Mouse (Mus musculus): ENCODE measurements around the gene Alx3. TPM values are rescaled to one million over a fixed set of nuclear protein-coding genes. Genes with fewer than 3 reads are reported as not detected.
A peak's percentile ranks its signal among the peaks of the same experiment; 100 is the strongest.

Gene Alx3
- polyA plus RNA-seq, 1 experiment from 2014 or later, result 2.7 TPM

GRCm38 (mm10) chr3:107595938-107596461, 1.2 kb downstream of the Alx3 start:
- H3K27me3 ChIP-seq (replicated peaks; ENCODE audit: control insufficient read depth, insufficient read depth, low read length), result peaks cover 66% of the 10 kb centered on the region
- H3K36me3 ChIP-seq (ENCODE audit: control insufficient read depth, insufficient read depth), result no peaks in the 10 kb centered on the region
- H3K4me3 ChIP-seq (replicated peaks; ENCODE audit: low read length), result peak overlapping the region; percentile 38; the same call in 1 of the 2 replicates
- under 1% methylated on average over 34 of the region's 34 CpGs for WGBS
- H3K4me2 ChIP-seq (ENCODE audit: low read length), result no peak overlapping the region; the same call in 1 of the 2 replicates
- H3K9ac ChIP-seq (replicated peaks; ENCODE audit: low read depth, low read length), result no peak overlapping the region
- H3K4me1 ChIP-seq (replicated peaks; ENCODE audit: control insufficient read depth, insufficient read depth, low read length), result peaks cover 21% of the 10 kb centered on the region
- H3K27ac ChIP-seq (ENCODE audit: low read length), result no peak overlapping the region
- no peaks in the 10 kb centered on the region for H3K9me3 ChIP-seq (ENCODE audit: control insufficient read depth, low read length)
- no peak for ATAC-seq

GRCm38 (mm10) chr3:107596559-107596958, 1.7 kb downstream of the Alx3 start:
- Histone ChIP-seq H3K27me3 (replicated peaks; ENCODE audit: control insufficient read depth, insufficient read depth, low read length) (peaks cover 64% of the 10 kb centered on the region), H3K9me3 (ENCODE audit: control insufficient read depth, low read length) (no peaks in the 10 kb centered on the region), H3K9ac (replicated peaks; ENCODE audit: low read depth, low read length) (no peak overlapping the region), H3K4me2 (ENCODE audit: low read length) (peak overlapping the region; percentile 14), H3K36me3 (ENCODE audit: control insufficient read depth, insufficient read depth) (no peaks in the 10 kb centered on the region), H3K4me3 (replicated peaks; ENCODE audit: low read length) (peak overlapping the region; percentile 17), H3K27ac (ENCODE audit: low read length) (no peak overlapping the region), H3K4me1 (replicated peaks; ENCODE audit: control insufficient read depth, insufficient read depth, low read length) (peaks cover 21% of the 10 kb centered on the region)
- peak; percentile 23; the same call in 1 of the 2 replicates for ATAC-seq
- WGBS, result under 1% methylated on average over 26 of the region's 26 CpGs

GRCm38 (mm10) chr3:107597134-107597533, 2.3 kb downstream of the Alx3 start:
- no peak for ATAC-seq
- H3K4me3 ChIP-seq (replicated peaks; ENCODE audit: low read length), result no peak overlapping the region
- H3K9me3 ChIP-seq (ENCODE audit: control insufficient read depth, low read length), result no peaks in the 10 kb centered on the region
- 2% methylated on average over 23 of the region's 24 CpGs for WGBS
- H3K27ac ChIP-seq (ENCODE audit: low read length), result no peak overlapping the region
- no peaks in the 10 kb centered on the region for H3K36me3 ChIP-seq (ENCODE audit: control insufficient read depth, insufficient read depth)
- H3K9ac ChIP-seq (replicated peaks; ENCODE audit: low read depth, low read length), result no peak overlapping the region
- H3K27me3 ChIP-seq (replicated peaks; ENCODE audit: control insufficient read depth, insufficient read depth, low read length), result peaks cover 63% of the 10 kb centered on the region
- peaks cover 21% of the 10 kb centered on the region for H3K4me1 ChIP-seq (replicated peaks; ENCODE audit: control insufficient read depth, insufficient read depth, low read length)
- no peak overlapping the region; the same call in none of the 2 replicates for H3K4me2 ChIP-seq (ENCODE audit: low read length)

- Histone ChIP-seq H3K4me2 (ENCODE audit: low read length) (no peak overlapping the region), H3K27ac (ENCODE audit: low read length) (no peak overlapping the region), H3K27me3 (replicated peaks; ENCODE audit: control insufficient read depth, insufficient read depth, low read length) (peaks cover 56% of the 10 kb centered on the region), H3K9ac (replicated peaks; ENCODE audit: low read depth, low read length) (no peak overlapping the region), H3K4me1 (replicated peaks; ENCODE audit: control insufficient read depth, insufficient read depth, low read length) (peaks cover 21% of the 10 kb centered on the region), H3K4me3 (replicated peaks; ENCODE audit: low read length) (no peak overlapping the region), H3K9me3 (ENCODE audit: control insufficient read depth, low read length) (no peaks in the 10 kb centered on the region), H3K36me3 (ENCODE audit: control insufficient read depth, insufficient read depth) (no peaks in the 10 kb centered on the region)
- WGBS, result 4% methylated on average over 22 of the region's 22 CpGs
- ATAC-seq, result no peak
Observed at GRCm38 (mm10) chr3:107597586-107598389, 3.0 kb downstream of the Alx3 start.

GRCm38 (mm10) chr3:107600127-107600526, 5.3 kb downstream of the Alx3 start:
- Histone ChIP-seq H3K36me3 (ENCODE audit: control insufficient read depth, insufficient read depth) (no peaks in the 10 kb centered on the region), H3K4me1 (replicated peaks; ENCODE audit: control insufficient read depth, insufficient read depth, low read length) (peaks cover 17% of the 10 kb centered on the region), H3K4me3 (replicated peaks; ENCODE audit: low read length) (no peak overlapping the region), H3K9ac (replicated peaks; ENCODE audit: low read depth, low read length) (no peak overlapping the region), H3K27ac (ENCODE audit: low read length) (no peak overlapping the region), H3K9me3 (ENCODE audit: control insufficient read depth, low read length) (no peaks in the 10 kb centered on the region), H3K4me2 (ENCODE audit: low read length) (no peak overlapping the region), H3K27me3 (replicated peaks; ENCODE audit: control insufficient read depth, insufficient read depth, low read length) (peaks cover 39% of the 10 kb centered on the region)
- no peak for ATAC-seq
- WGBS, result 41% methylated on average over 6 of the region's 6 CpGs

GRCm38 (mm10) chr3:107605304-107605703, 10.5 kb downstream of the Alx3 start:
- WGBS, result 4% methylated on average over 4 of the region's 4 CpGs

GRCm38 (mm10) chr3:107607221-107607620, 12.4 kb downstream of the Alx3 start:
- WGBS, result 90% methylated on average over 8 of the region's 8 CpGs
- Histone ChIP-seq H3K4me2 (ENCODE audit: low read length) (no peak overlapping the region), H3K4me3 (replicated peaks; ENCODE audit: low read length) (no peak overlapping the region), H3K27me3 (replicated peaks; ENCODE audit: control insufficient read depth, insufficient read depth, low read length) (0 out of 2 replicates have a peak, but pooled peaks cover 3% of the 10 kb centered on the region), H3K9me3 (ENCODE audit: control insufficient read depth, low read length) (no peaks in the 10 kb centered on the region), H3K9ac (replicated peaks; ENCODE audit: low read depth, low read length) (no peak overlapping the region), H3K27ac (ENCODE audit: low read length) (no peak overlapping the region), H3K36me3 (ENCODE audit: control insufficient read depth, insufficient read depth) (peaks cover 6% of the 10 kb centered on the region; the same call in 1 of the 2 replicates), H3K4me1 (replicated peaks; ENCODE audit: control insufficient read depth, insufficient read depth, low read length) (no peaks in the 10 kb centered on the region)
- ATAC-seq, result no peak

More at GRCm38 (mm10) chr3:107605304-107605703, 10.5 kb downstream of the Alx3 start:
- Histone ChIP-seq H3K9ac (replicated peaks; ENCODE audit: low read depth, low read length) (no peak overlapping the region), H3K27me3 (replicated peaks; ENCODE audit: control insufficient read depth, insufficient read depth, low read length) (peaks cover 10% of the 10 kb centered on the region; the same call in 1 of the 2 replicates), H3K36me3 (ENCODE audit: control insufficient read depth, insufficient read depth) (no peaks in the 10 kb centered on the region), H3K4me3 (replicated peaks; ENCODE audit: low read length) (no peak overlapping the region), H3K4me2 (ENCODE audit: low read length) (no peak overlapping the region), H3K4me1 (replicated peaks; ENCODE audit: control insufficient read depth, insufficient read depth, low read length) (no peaks in the 10 kb centered on the region), H3K27ac (ENCODE audit: low read length) (no peak overlapping the region), H3K9me3 (ENCODE audit: control insufficient read depth, low read length) (no peaks in the 10 kb centered on the region)
- ATAC-seq, result peak; percentile 29; the same call in 1 of the 2 replicates

- H3K9me3 ChIP-seq (ENCODE audit: control insufficient read depth, low read length), result no peaks in the 10 kb centered on the region
- ATAC-seq, result no peak
- H3K9ac ChIP-seq (replicated peaks; ENCODE audit: low read depth, low read length), result no peak overlapping the region
- no peak overlapping the region for H3K4me3 ChIP-seq (replicated peaks; ENCODE audit: low read length)
- no peaks in the 10 kb centered on the region for H3K27me3 ChIP-seq (replicated peaks; ENCODE audit: control insufficient read depth, insufficient read depth, low read length)
- H3K36me3 ChIP-seq (ENCODE audit: control insufficient read depth, insufficient read depth), result peaks cover 18% of the 10 kb centered on the region
- WGBS, result 81% methylated on average over 4 of the region's 4 CpGs
- H3K4me1 ChIP-seq (replicated peaks; ENCODE audit: control insufficient read depth, insufficient read depth, low read length), result no peaks in the 10 kb centered on the region
- H3K27ac ChIP-seq (ENCODE audit: low read length), result no peak overlapping the region
- H3K4me2 ChIP-seq (ENCODE audit: low read length), result no peak overlapping the region
Observed at GRCm38 (mm10) chr3:107608808-107609207, 14.0 kb downstream of the Alx3 start.

- Histone ChIP-seq H3K9me3 (ENCODE audit: control insufficient read depth, low read length) (no peaks in the 10 kb centered on the region), H3K4me1 (replicated peaks; ENCODE audit: control insufficient read depth, insufficient read depth, low read length) (no peaks in the 10 kb centered on the region), H3K36me3 (ENCODE audit: control insufficient read depth, insufficient read depth) (peaks cover 24% of the 10 kb centered on the region), H3K9ac (replicated peaks; ENCODE audit: low read depth, low read length) (no peak overlapping the region), H3K4me3 (replicated peaks; ENCODE audit: low read length) (no peak overlapping the region), H3K4me2 (ENCODE audit: low read length) (no peak overlapping the region), H3K27ac (ENCODE audit: low read length) (no peak overlapping the region), H3K27me3 (replicated peaks; ENCODE audit: control insufficient read depth, insufficient read depth, low read length) (no peaks in the 10 kb centered on the region)
- no peak for ATAC-seq
- WGBS, result 57% methylated on average over 3 of the region's 3 CpGs
Observed at GRCm38 (mm10) chr3:107609376-107609775, 14.5 kb downstream of the Alx3 start.

Data from forebrain, embryonic 16.5 days (tissue).